Mouse (Mus musculus): ENCODE measurements around the gene Gm9573. TPM values are rescaled to one million over a fixed set of nuclear protein-coding genes. Genes with fewer than 3 reads are reported as not detected.

The Gm9573 gene
- not detected in 2 replicates for polyA plus RNA-seq (2012; rRNA removed; ENCODE audit: low replicate concordance)

DNA sequence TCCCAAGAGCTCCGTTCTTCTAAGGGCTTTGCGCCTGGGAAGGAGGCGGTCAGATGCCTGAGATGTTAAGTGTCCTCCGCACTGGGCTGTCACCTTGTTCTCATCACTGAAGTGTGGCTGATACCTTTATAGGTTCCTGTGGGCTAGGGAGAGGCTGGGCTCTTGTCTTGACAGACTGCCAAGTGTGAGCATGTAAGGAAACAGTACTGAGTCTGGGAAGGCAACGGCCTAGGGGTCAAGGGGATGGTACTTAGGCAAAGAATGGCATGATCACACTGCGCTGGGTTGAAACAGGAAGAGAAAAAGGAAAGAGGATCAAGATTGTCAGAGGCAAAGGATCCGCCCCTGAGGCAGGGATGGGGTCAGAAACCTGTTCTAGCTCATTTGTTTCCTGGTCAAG is at the start of gene Gm9573:
Gene Gm9573, minus strand, starts transcription at position 101 of the 400 bp plus-strand sequence.

GRCm38 (mm10) chr17:35673416-35674035 is 47.1 kb upstream of the Gm9573 start, which contains the start of gene Gtf2h4:
TSS of gene Gtf2h4 (minus strand) at chr17:35673739.

DNA sequence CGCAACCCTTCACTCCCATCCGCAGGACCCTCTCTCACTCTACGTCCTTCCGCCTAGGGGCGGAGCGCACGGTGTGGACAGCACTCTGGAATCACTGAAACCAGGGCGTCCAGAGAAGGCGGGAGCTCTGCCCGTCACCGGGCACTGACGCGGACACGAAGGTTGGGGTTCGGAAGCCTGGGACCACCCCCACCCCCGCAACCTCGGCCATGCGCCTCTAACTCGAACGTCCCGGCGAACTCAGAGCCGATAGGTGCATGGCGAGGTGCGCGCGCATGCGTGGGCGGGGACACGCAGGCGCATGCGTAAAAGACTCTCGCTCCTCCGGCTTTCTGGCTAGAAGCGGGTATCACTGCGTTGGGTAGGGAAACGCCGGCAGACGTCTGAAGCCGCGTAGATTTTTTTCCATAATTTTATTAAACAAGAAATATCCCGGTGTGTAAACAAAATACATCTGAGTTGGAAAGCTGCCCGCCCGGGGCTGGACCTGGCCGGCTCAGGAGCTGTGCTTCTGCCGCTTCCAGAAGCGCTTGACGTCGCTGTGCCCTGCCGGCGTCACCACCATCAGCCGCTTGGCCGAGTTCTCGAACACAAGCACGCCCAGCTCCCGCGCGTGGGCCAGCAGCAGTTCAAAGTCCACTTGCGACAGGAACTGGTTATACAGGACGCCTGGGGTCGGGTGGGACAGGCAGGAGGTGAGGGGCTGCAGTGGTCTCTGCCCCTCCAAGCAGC is 41.1 kb upstream of the Gm9573 start, which contains the start of gene Vars2:
Gene Vars2, minus strand, starts transcription at position 259 of the 732 bp plus-strand sequence.

GRCm38 (mm10) chr17:35643609-35644236 is 17.3 kb upstream of the Gm9573 start, which contains the start of gene Mucl3:
TSS of gene Mucl3 (minus strand) at chr17:35643695.

DNA sequence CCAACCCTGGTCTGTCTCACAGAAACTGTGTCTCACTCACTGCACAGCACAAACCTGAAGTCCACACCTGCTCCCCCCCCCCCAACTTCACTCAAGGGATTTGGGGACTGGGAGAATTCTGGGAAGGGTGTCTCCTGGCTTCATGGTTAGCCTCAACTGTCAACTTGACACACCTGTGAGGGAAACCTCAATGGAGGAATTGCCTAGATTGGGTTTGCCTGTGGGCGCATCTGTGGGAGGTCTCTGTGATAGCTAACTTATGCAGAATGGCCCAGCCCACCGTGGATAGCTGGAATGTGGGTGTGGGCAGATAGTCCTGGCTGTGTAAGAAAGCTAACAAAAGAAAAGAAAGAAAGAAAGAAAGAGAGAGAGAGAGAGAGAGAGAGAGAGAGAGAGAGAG is 25.2 kb downstream of the Gm9573 start, which contains the start of gene Sfta2:
Gene Sfta2, plus strand, starts transcription at position 301 of the 400 bp plus-strand sequence.

Other genes starting within 250 kb of the Gm9573 start
- 138 and 275 TPM in 2 replicates for gene H2-Q4, start 247.0 kb downstream of the Gm9573 start, polyA plus RNA-seq (2012; rRNA removed; ENCODE audit: low replicate concordance)
- 123 and 169 TPM in 2 replicates for gene H2-Q6, start 201.8 kb downstream of the Gm9573 start, polyA plus RNA-seq (2012; rRNA removed; ENCODE audit: low replicate concordance)
- gene H2-Q7, start 187.5 kb downstream of the Gm9573 start, polyA plus RNA-seq (2012; rRNA removed; ENCODE audit: low replicate concordance): 529 and 618 TPM in 2 replicates
- 195 and 217 TPM in 2 replicates for gene H2-Q10, start 156.5 kb downstream of the Gm9573 start, polyA plus RNA-seq (2012; rRNA removed; ENCODE audit: low replicate concordance)
- gene Pou5f1, start 120.6 kb downstream of the Gm9573 start, polyA plus RNA-seq (2012; rRNA removed; ENCODE audit: low replicate concordance): not detected in 2 replicates
- gene Tcf19, start 109.8 kb downstream of the Gm9573 start, polyA plus RNA-seq (2012; rRNA removed; ENCODE audit: low replicate concordance): 9.0 and 13.1 TPM in 2 replicates
- 5.8 and 6.5 TPM in 2 replicates for gene Cchcr1, start 109.5 kb downstream of the Gm9573 start, polyA plus RNA-seq (2012; rRNA removed; ENCODE audit: low replicate concordance)
- gene Psors1c2, start 93.4 kb downstream of the Gm9573 start, polyA plus RNA-seq (2012; rRNA removed; ENCODE audit: low replicate concordance): 0.79 TPM in 1 of 2 replicates, not detected in the other
- 63.9 and 77.7 TPM in 2 replicates for gene Cdsn, start 74.5 kb downstream of the Gm9573 start, polyA plus RNA-seq (2012; rRNA removed; ENCODE audit: low replicate concordance)
- gene 2300002M23Rik, start 59.2 kb downstream of the Gm9573 start, polyA plus RNA-seq (2012; rRNA removed; ENCODE audit: low replicate concordance): not detected in 2 replicates
- gene Sfta2, start 25.1 kb downstream of the Gm9573 start, polyA plus RNA-seq (2012; rRNA removed; ENCODE audit: low replicate concordance): not detected in 2 replicates
- gene Mucl3, start 17.1 kb upstream of the Gm9573 start, polyA plus RNA-seq (2012; rRNA removed; ENCODE audit: low replicate concordance): not detected in 2 replicates
- gene Vars2, start 41.0 kb upstream of the Gm9573 start, polyA plus RNA-seq (2012; rRNA removed; ENCODE audit: low replicate concordance): 29.6 and 63.8 TPM in 2 replicates
- 29.5 and 31.8 TPM in 2 replicates for gene Gtf2h4, start 47.1 kb upstream of the Gm9573 start, polyA plus RNA-seq (2012; rRNA removed; ENCODE audit: low replicate concordance)
- gene Ddr1, start 78.0 kb upstream of the Gm9573 start, polyA plus RNA-seq (2012; rRNA removed; ENCODE audit: low replicate concordance): 39.2 and 64.6 TPM in 2 replicates
- gene Ier3, start 195.0 kb upstream of the Gm9573 start, polyA plus RNA-seq (2012; rRNA removed; ENCODE audit: low replicate concordance): 16.7 and 21.8 TPM in 2 replicates
- 63.0 and 72.5 TPM in 2 replicates for gene Flot1, start 196.6 kb upstream of the Gm9573 start, polyA plus RNA-seq (2012; rRNA removed; ENCODE audit: low replicate concordance)
- 364 and 441 TPM in 2 replicates for gene Tubb5, start 211.7 kb upstream of the Gm9573 start, polyA plus RNA-seq (2012; rRNA removed; ENCODE audit: low replicate concordance)
- gene Mdc1, start 214.9 kb upstream of the Gm9573 start, polyA plus RNA-seq (2012; rRNA removed; ENCODE audit: low replicate concordance): 9.6 and 11.0 TPM in 2 replicates
- gene Nrm, start 234.7 kb upstream of the Gm9573 start, polyA plus RNA-seq (2012; rRNA removed; ENCODE audit: low replicate concordance): 34.4 and 39.7 TPM in 2 replicates
- gene Ppp1r18, start 239.0 kb upstream of the Gm9573 start, polyA plus RNA-seq (2012; rRNA removed; ENCODE audit: low replicate concordance): 78.6 and 130 TPM in 2 replicates

All from mammary gland, adult 2 months (tissue).